Mouse (Mus musculus) hematopoietic stem cell, adult 5-6 weeks (primary cell): Measurements from ENCODE around the gene Adora1. TPM values are rescaled to one million over a fixed set of nuclear protein-coding genes. Genes with fewer than 3 reads are reported as not detected.
"Not testable (repeated sequence)": the region's sequence is repeated elsewhere in the genome, so short reads cannot be mapped to it uniquely, and the experiment has no call there.

Experiments
- ATAC-seq, 2 experiments: fragments of 125-278 bp in 1 of 2; replicated peaks in 1 of 2; 2 replicates each; pipeline ENCODE4 v1.8.0; 2016 to 2017; ENCODE audit warnings: inconsistent platforms in 2 of 2, mild to moderate bottlenecking in 2 of 2, moderate number of reproducible peaks in 2 of 2, low read depth in 1 of 2, moderate TSS enrichment in 1 of 2; ENCODE audit not compliant: low FRiP score in 2 of 2, poor library complexity in 2 of 2, severe bottlenecking in 2 of 2, insufficient read depth in 1 of 2, low TSS enrichment in 1 of 2
- total RNA-seq: library from RNA; stranded (forward); fragments of 172-1452, 232-1000 nt; gene quantifications from 2 replicates; pipeline ENCODE4 v1.2.3, GENCODE M21; 2017

Adora1 gene
- 0.13 and 0.15 TPM in 2 replicates for total RNA-seq

GRCm38 (mm10) chr1:134235391-134235921 is at the start of gene Adora1:
Gene Adora1 (minus strand): TSS chr1:134235431.
- no peak for ATAC-seq

GRCm38 (mm10) chr1:134283108-134283507 is 47.9 kb upstream of the Adora1 start:
- ATAC-seq: no peak

GRCm38 (mm10) chr1:134282342-134282741 is 47.1 kb upstream of the Adora1 start:
- no peak; a peak in 1 of 4 replicates for ATAC-seq

GRCm38 (mm10) chr1:134281563-134281962 is 46.3 kb upstream of the Adora1 start:
- ATAC-seq: no peak

- ATAC-seq: no peak
Observed at GRCm38 (mm10) chr1:134280174-134280573, 44.9 kb upstream of the Adora1 start.

GRCm38 (mm10) chr1:134276823-134277222 is 41.6 kb upstream of the Adora1 start:
- ATAC-seq: no peak

- no peak for ATAC-seq
Observed at GRCm38 (mm10) chr1:134275616-134276464, 40.6 kb upstream of the Adora1 start.

- no peak for ATAC-seq
Observed at GRCm38 (mm10) chr1:134274483-134274920, 39.3 kb upstream of the Adora1 start.

- no peak for ATAC-seq
Observed at GRCm38 (mm10) chr1:134273493-134274395, 38.5 kb upstream of the Adora1 start.

- no peak for ATAC-seq
Observed at GRCm38 (mm10) chr1:134272754-134273250, 37.6 kb upstream of the Adora1 start.

- no peak for ATAC-seq
Observed at GRCm38 (mm10) chr1:134270026-134270425, 34.8 kb upstream of the Adora1 start.

- ATAC-seq: 0 out of 4 replicates have a peak, but pooled peaks of 1 of the 2 experiments have one; percentile 17
Observed at GRCm38 (mm10) chr1:134265797-134266196, 30.6 kb upstream of the Adora1 start.

- ATAC-seq: no peak
Observed at GRCm38 (mm10) chr1:134264341-134264740, 29.1 kb upstream of the Adora1 start.

- ATAC-seq: not testable (repeated sequence)
Observed at GRCm38 (mm10) chr1:134249681-134250080, 14.4 kb upstream of the Adora1 start.

- no peak for ATAC-seq
Observed at GRCm38 (mm10) chr1:134246590-134246989, 11.4 kb upstream of the Adora1 start.

- no peak for ATAC-seq
Observed at GRCm38 (mm10) chr1:134245004-134245717, 9.9 kb upstream of the Adora1 start.
